Mouse (Mus musculus) adrenal gland, adult 2 months (tissue): ENCODE data around the gene Arhgef25. TPM values are rescaled to one million over a fixed set of nuclear protein-coding genes. Genes with fewer than 3 reads are reported as not detected.
"Not testable (repeated sequence)": the region's sequence is repeated elsewhere in the genome, so short reads cannot be mapped to it uniquely, and the experiment has no call there.

Source experiments
- DNase-seq: peaks from one replicate; pipeline ENCODE4 v3.0.0; 2021
- polyA plus RNA-seq: library from polyadenylated mRNA; depleted of rRNA; stranded (reverse); fragments of >200 nt; gene quantifications from 2 replicates; pipeline ENCODE4 v1.2.3, GENCODE M21; 2012; rRNA removed
- total RNA-seq, 2 experiments: library from RNA; stranded (reverse); gene quantifications; 2 replicates each; pipeline ENCODE4 v1.2.3; 2021

The Arhgef25 gene
- total and polyA plus RNA-seq, 3 experiments = 16.0 to 41.3 (median 25.8) TPM

- DNase-seq = no peak
These were observed 52.0 kb downstream of the Arhgef25 start for GRCm38 (mm10) chr10:127137896-127138295.

- DNase-seq = no peak
These were observed 53.4 kb downstream of the Arhgef25 start for GRCm38 (mm10) chr10:127136510-127136909.

DNA sequence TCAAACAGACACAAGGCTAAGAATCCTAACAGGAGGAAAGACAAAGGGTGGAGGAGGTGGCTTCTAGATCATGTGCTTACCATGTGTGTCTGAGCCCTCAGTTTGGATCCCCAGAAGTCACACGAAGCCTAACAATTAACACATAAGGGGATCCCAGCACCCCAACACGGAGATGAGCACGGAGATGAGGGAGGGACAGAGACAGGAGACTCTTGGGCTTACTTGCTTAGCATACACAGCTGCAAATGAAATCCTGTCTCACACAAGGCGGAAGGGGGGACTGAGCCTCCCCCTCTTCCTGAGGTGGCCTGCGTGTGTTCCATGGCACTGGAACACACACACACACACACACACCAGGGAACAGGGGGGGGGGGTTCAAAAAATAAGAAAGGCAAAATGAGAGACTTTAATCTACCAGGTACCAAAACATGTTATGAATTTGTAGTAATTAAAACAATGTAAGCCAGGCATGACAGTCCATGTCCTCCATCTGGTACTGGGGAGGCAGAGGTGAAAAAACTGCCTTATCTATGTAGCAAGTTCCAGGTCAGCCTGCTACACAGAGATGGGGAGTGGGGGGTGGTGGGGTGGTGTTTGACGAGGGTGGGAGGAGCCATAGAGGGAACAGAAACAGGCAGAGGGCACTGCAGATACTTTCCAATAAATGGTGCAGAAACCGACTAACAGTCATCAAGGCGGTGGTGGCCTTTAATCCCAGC, 54.6 kb downstream of the Arhgef25 start:
- DNase-seq = no peak

DNA sequence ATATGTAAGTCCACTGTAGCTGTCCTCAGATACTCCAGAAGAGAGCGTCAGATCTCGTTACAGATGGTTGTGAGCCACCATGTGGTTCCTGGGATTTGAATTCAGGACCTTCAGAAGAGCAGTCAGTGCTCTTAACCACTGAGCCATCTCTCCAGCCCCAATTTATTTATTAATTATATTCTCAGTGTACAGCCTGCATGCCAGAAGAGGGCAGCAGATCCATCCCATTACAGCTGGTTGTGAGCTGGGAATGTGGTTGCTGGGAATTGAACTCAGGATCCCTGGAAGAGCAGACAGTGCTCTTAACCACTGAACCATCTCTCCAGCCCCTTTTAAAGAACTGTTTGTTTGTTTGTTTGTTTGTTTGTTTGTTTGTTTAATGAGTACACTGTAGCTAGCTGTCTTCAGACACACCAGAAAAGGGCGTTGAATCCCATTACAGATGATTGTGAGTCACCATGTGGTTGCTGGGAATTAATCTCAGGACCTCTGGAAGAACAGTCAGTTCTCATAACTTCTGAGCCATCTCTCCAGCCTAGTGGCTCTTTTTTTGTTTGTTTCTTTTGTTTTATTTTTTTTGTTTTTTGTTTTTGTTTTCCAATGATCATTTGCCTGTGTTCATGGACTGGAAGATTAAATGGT, 55.4 kb downstream of the Arhgef25 start:
- DNase-seq = not testable (repeated sequence)

Other genes with a start within 250 kb of the Arhgef25 start
- gene Ctdsp2, start 211.4 kb downstream of the Arhgef25 start, total RNA-seq = 100 to 1,000 TPM in 1 of 2 experiments, 10 to 100 TPM in 1; 75.0 to 119 TPM
- 98.8 and 100 TPM in 2 replicates for gene Ctdsp2, start 211.4 kb downstream of the Arhgef25 start, polyA plus RNA-seq
- gene Avil, start 189.4 kb downstream of the Arhgef25 start, total RNA-seq = 1 to 10 TPM; 4.0 to 5.3 TPM
- 0.19 and 0.21 TPM in 2 replicates for gene Avil, start 189.4 kb downstream of the Arhgef25 start, polyA plus RNA-seq
- gene Tsfm, start 159.2 kb downstream of the Arhgef25 start, total RNA-seq = 10 to 100 TPM; 42.2 to 67.9 TPM
- 55.0 and 68.9 TPM in 2 replicates for gene Tsfm, start 159.2 kb downstream of the Arhgef25 start, polyA plus RNA-seq
- gene Mettl1, start 148.7 kb downstream of the Arhgef25 start, total RNA-seq = 10 to 100 TPM; 17.7 to 23.0 TPM
- 18.2 and 23.7 TPM in 2 replicates for gene Mettl1, start 148.7 kb downstream of the Arhgef25 start, polyA plus RNA-seq
- under 1 TPM; 0.14 to 0.69 TPM for gene Eef1akmt3, start 148.6 kb downstream of the Arhgef25 start, total RNA-seq
- 0.18 and 0.23 TPM in 2 replicates for gene Eef1akmt3, start 148.6 kb downstream of the Arhgef25 start, polyA plus RNA-seq
- under 1 TPM; 0.28 to 0.61 TPM for gene Cyp27b1, start 141.8 kb downstream of the Arhgef25 start, total RNA-seq
- 0.28 and 0.35 TPM in 2 replicates for gene Cyp27b1, start 141.8 kb downstream of the Arhgef25 start, polyA plus RNA-seq
- gene March9, start 129.9 kb downstream of the Arhgef25 start, total RNA-seq = 10 to 100 TPM in 1 of 2 experiments, 1 to 10 TPM in 1; 5.4 to 12.2 TPM
- gene March9, start 129.9 kb downstream of the Arhgef25 start, polyA plus RNA-seq = 20.1 and 20.6 TPM in 2 replicates
- 100 to 1,000 TPM; 166 to 233 TPM for gene Cdk4, start 126.5 kb downstream of the Arhgef25 start, total RNA-seq
- 100 and 106 TPM in 2 replicates for gene Cdk4, start 126.5 kb downstream of the Arhgef25 start, polyA plus RNA-seq
- gene Tspan31, start 119.8 kb downstream of the Arhgef25 start, total RNA-seq = 100 to 1,000 TPM; 115 to 129 TPM
- 53.3 and 62.3 TPM in 2 replicates for gene Tspan31, start 119.8 kb downstream of the Arhgef25 start, polyA plus RNA-seq
- gene Agap2, start 114.8 kb downstream of the Arhgef25 start, total RNA-seq = 1 to 10 TPM; 2.2 to 3.8 TPM
- 8.7 and 9.8 TPM in 2 replicates for gene Agap2, start 114.8 kb downstream of the Arhgef25 start, polyA plus RNA-seq
- 100 to 1,000 TPM; 127 to 147 TPM for gene Os9, start 69.0 kb downstream of the Arhgef25 start, total RNA-seq
- gene Os9, start 69.0 kb downstream of the Arhgef25 start, polyA plus RNA-seq = 82.2 and 108 TPM in 2 replicates
- 10 to 100 TPM in 1 of 2 experiments, 1 to 10 TPM in 1; 8.3 to 11.6 TPM for gene B4galnt1, start 24.9 kb downstream of the Arhgef25 start, total RNA-seq
- 17.8 and 19.1 TPM in 2 replicates for gene B4galnt1, start 24.9 kb downstream of the Arhgef25 start, polyA plus RNA-seq
- gene Slc26a10, start 9.4 kb downstream of the Arhgef25 start, total RNA-seq = under 1 TPM; 0.35 to 0.58 TPM
- 1.1 and 2.4 TPM in 2 replicates for gene Slc26a10, start 9.4 kb downstream of the Arhgef25 start, polyA plus RNA-seq
- 10 to 100 TPM; 53.6 to 75.7 TPM for gene Dtx3, start 5.6 kb upstream of the Arhgef25 start, total RNA-seq
- gene Dtx3, start 5.6 kb upstream of the Arhgef25 start, polyA plus RNA-seq = 203 and 219 TPM in 2 replicates
- 10 to 100 TPM; 41.6 to 47.8 TPM for gene Pip4k2c, start 21.5 kb upstream of the Arhgef25 start, total RNA-seq
- 21.7 and 22.5 TPM in 2 replicates for gene Pip4k2c, start 21.5 kb upstream of the Arhgef25 start, polyA plus RNA-seq
- 1 to 10 TPM; 6.2 to 7.8 TPM for gene Kif5a, start 73.3 kb upstream of the Arhgef25 start, total RNA-seq
- 28.9 and 30.1 TPM in 2 replicates for gene Kif5a, start 73.3 kb upstream of the Arhgef25 start, polyA plus RNA-seq
- gene Dctn2, start 76.3 kb upstream of the Arhgef25 start, total RNA-seq = 100 to 1,000 TPM; 149 to 168 TPM
- 205 and 234 TPM in 2 replicates for gene Dctn2, start 76.3 kb upstream of the Arhgef25 start, polyA plus RNA-seq
- 10 to 100 TPM; 39.7 to 45.0 TPM for gene Mbd6, start 98.9 kb upstream of the Arhgef25 start, total RNA-seq
- 99.9 and 105 TPM in 2 replicates for gene Mbd6, start 98.9 kb upstream of the Arhgef25 start, polyA plus RNA-seq
- gene Mars, start 121.7 kb upstream of the Arhgef25 start, total RNA-seq = 100 to 1,000 TPM; 106 to 128 TPM
- 90.6 and 111 TPM in 2 replicates for gene Mars, start 121.7 kb upstream of the Arhgef25 start, polyA plus RNA-seq
- 1 to 10 TPM; 1.9 to 2.7 TPM for gene Arhgap9, start 131.9 kb upstream of the Arhgef25 start, total RNA-seq
- gene Arhgap9, start 131.9 kb upstream of the Arhgef25 start, polyA plus RNA-seq = 2.7 and 3.7 TPM in 2 replicates
- gene Gli1, start 151.9 kb upstream of the Arhgef25 start, total RNA-seq = 1 to 10 TPM; 2.6 to 5.0 TPM
- 9.1 and 10.2 TPM in 2 replicates for gene Gli1, start 151.9 kb upstream of the Arhgef25 start, polyA plus RNA-seq
- gene Inhbe, start 164.3 kb upstream of the Arhgef25 start, total RNA-seq = not detected
- 0.01 and 0.02 TPM in 2 replicates for gene Inhbe, start 164.3 kb upstream of the Arhgef25 start, polyA plus RNA-seq
- under 1 TPM in 1 of 2 experiments, not detected in 1; 0.20 TPM for gene Inhbc, start 180.3 kb upstream of the Arhgef25 start, total RNA-seq
- 0.08 TPM in 1 of 2 replicates, not detected in the other for gene Inhbc, start 180.3 kb upstream of the Arhgef25 start, polyA plus RNA-seq
- gene R3hdm2, start 190.2 kb upstream of the Arhgef25 start, total RNA-seq = 100 to 1,000 TPM; 116 to 127 TPM
- 182 and 274 TPM in 2 replicates for gene R3hdm2, start 190.2 kb upstream of the Arhgef25 start, polyA plus RNA-seq